Mouse (Mus musculus) E14TG2a.4 (cell line): Measurements from ENCODE around the gene Pkn2.

Experiments
- H3K27me3 ChIP-seq: 2 replicates; pipeline ENCODE4 v1.6.1; 2014; ENCODE audit warnings: low read length, control low read depth; ENCODE audit not compliant: insufficient read depth
- H3K36me3 ChIP-seq: 2 replicates; pipeline ENCODE4 v1.6.1; 2014; ENCODE audit warnings: low read length, control low read depth; ENCODE audit not compliant: insufficient read depth
- H3K4me1 ChIP-seq: replicated peaks from 2 replicates; pipeline ENCODE4 v1.6.1; 2014; ENCODE audit warnings: low read depth, low read length, control low read depth
- H3K4me3 ChIP-seq: replicated peaks from 2 replicates; pipeline ENCODE4 v1.5.1; 2014; ENCODE audit warnings: mild to moderate bottlenecking, low read length
- H3K9me3 ChIP-seq: 2 replicates; pipeline ENCODE4 v1.6.1; 2014; ENCODE audit warnings: low read length, control low read depth
- CTCF ChIP-seq: conservative IDR thresholded peaks from 2 replicates; pipeline ENCODE4 v1.5.1; 2014; ENCODE audit warnings: low read length
- NANOG ChIP-seq: IDR thresholded peaks from 2 replicates; pipeline ENCODE4 v1.6.1; 2014; ENCODE audit warnings: borderline replicate concordance, low read length, mixed read lengths
- POU5F1 ChIP-seq: IDR thresholded peaks from 2 replicates; pipeline ENCODE4 v1.6.1; 2014; ENCODE audit warnings: low read length, borderline replicate concordance

Gene Pkn2

GRCm38 (mm10) chr3:142745076-142745475 is 136.7 kb downstream of the Pkn2 start:
- H3K27me3 ChIP-seq = no peaks in the 10 kb centered on the region
- peaks cover 2% of the 10 kb centered on the region; the same call in 1 of the 2 replicates for H3K36me3 ChIP-seq
- peaks cover 21% of the 10 kb centered on the region for H3K4me1 ChIP-seq
- no peaks in the 10 kb centered on the region for H3K9me3 ChIP-seq
- H3K4me3 ChIP-seq = no peak overlapping the region
- TF ChIP-seq POU5F1 (no peak), CTCF (no peak), NANOG (no peak)

DNA sequence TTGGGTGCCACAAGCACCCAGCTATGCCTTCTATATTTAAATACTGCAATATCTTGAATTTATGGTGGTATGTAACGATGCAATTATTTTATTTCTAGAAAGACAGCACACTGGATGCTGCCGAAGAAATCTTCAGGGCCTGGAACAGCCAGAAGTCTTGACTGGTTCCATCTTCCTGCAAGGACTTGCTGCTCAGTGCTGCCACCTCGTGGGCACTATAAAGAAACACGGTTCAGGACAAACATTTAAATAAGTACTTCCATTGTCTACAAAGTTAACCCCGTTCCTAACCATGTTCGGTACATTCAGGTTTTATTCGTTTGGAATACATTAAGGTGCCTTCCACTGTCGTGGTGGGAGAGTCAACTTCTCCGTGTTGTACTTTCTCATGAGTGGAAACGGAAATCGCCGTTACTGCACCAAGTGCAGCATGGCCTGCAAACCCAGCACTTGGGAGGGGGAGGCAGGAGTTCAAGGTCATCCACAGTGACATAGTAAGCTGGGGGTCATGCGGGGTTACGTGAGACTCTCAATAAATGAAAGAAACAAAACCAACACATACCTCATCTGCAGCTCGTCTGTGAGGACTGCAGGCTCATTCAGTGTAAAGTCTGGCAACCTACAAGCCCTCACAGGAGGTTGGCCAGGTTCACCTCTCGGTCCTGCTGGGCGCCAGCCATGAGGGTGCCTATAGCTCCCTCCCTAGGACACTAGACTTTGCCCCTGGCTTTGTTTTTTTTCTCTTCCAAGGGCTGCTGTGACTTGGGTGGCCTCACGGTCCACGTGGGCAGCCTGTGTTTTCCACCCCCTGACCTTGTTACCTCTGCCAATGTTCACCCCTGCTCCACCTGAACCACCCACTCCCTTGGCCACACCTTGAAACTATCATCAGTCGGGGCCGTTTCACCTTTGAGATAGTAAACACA is 137.6 kb downstream of the Pkn2 start:
- Histone ChIP-seq H3K9me3 (no peaks in the 10 kb centered on the region), H3K4me3 (0 out of 2 replicates have a peak overlapping the region, but pooled peaks have one; percentile 4), H3K36me3 (peaks cover 5% of the 10 kb centered on the region; the same call in 1 of the 2 replicates), H3K27me3 (no peaks in the 10 kb centered on the region), H3K4me1 (peaks cover 19% of the 10 kb centered on the region)
- TF ChIP-seq CTCF = peak; percentile 81
- TF ChIP-seq POU5F1 = no peak
